Mouse (Mus musculus): Measurements from ENCODE around the gene Pick1. TPM values are rescaled to one million over a fixed set of nuclear protein-coding genes. Genes with fewer than 3 reads are reported as not detected.

The Pick1 gene
- total RNA-seq, 1 experiment = 61.0 TPM

DNA sequence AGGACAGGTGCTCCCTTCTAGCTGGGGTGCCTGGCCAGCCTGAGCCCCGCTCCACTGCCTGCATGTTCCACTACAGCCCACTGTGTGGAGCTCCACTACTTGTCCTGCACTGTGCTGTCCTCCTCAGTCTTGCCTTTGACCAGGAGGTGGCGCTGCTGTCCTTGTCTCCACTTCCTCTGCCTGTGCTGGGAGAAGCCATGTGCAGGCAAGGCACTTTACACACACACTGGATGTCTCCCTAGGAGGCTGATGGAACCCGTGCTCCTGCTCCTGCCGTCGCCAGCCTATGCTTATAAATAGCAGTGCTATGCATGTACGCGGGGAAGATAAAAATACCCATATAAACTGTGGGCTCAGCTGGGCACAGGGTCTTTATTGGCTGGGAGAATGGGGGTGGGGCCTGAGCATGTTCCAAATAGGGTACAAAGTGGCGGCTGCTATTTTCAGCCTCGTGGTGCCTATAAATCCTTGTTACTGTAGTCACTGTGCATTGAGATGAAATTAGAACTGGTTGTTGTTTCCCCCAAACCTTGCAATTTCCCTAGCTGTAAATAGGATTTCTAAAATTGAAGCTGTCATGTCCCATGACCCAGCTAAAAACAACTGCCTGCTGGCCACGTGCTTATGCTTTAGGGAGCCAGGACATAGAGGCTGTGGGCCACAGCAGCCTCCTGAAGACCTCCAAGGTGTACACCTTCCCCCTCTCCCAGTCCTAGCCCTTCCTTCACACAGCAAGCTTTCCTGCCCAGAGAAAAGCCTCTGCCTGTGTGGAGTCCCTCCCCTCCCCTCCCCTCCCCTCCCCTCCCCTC, 14.5 kb downstream of the Pick1 start:
- DNase-seq (ENCODE audit: low read depth, low spot score) = peak; percentile 97
- in situ Hi-C loops (cut with MboI; ENCODE audit: low sequenced_read_pairs in 2 of 2, unreplicated experiment in 2 of 2) = no loop called here
- H3K4me1 ChIP-seq (ENCODE audit: control insufficient read depth in 2 of 2, insufficient read depth in 2 of 2, low read length in 2 of 2, poor library complexity in 1 of 2) = peaks cover 2 to 3% of the 10 kb centered on the region in 2 experiments; a peak in 3 of 4 replicates
- H3K27ac ChIP-seq (ENCODE audit: insufficient read depth, low read depth, low read length, poor library complexity, severe bottlenecking) = peak overlapping the region; percentile 22; the same call in 1 of the 2 replicates
- H3K36me3 ChIP-seq (ENCODE audit: control insufficient read depth, insufficient read depth, low read length, poor library complexity, severe bottlenecking) = peaks cover 61% of the 10 kb centered on the region
- no peak overlapping the region for H3K4me3 ChIP-seq (ENCODE audit: insufficient read depth in 1 of 2, low read depth in 1 of 2, low read length in 2 of 2, poor library complexity in 1 of 2, severe bottlenecking in 1 of 2)
- peak overlapping the region; percentile 46; the same call in 1 of the 2 replicates for H3K9ac ChIP-seq (ENCODE audit: insufficient read depth, low read depth, low read length, poor library complexity, severe bottlenecking)
- H3K9me3 ChIP-seq (ENCODE audit: control insufficient read depth, insufficient read depth, low read depth, low read length) = no peaks in the 10 kb centered on the region
- 0 out of 2 replicates have a peak, but pooled peaks have one; percentile 21 for TF ChIP-seq MAFK (IDR thresholded peaks at IDR 0.05; ENCODE audit: insufficient read depth, low read depth, low read length)
- peak; percentile 50; the same call in 1 of the 2 replicates for TF ChIP-seq HCFC1 (IDR thresholded peaks at IDR 0.05; ENCODE audit: borderline replicate concordance, insufficient read depth, low read length)
- peak; percentile 93 for TF ChIP-seq ZC3H11A (IDR thresholded peaks at IDR 0.05; ENCODE audit: borderline replicate concordance, low read depth, low read length)
- TF ChIP-seq ZNF384 (IDR thresholded peaks at IDR 0.05; ENCODE audit: low read depth, low read length) = 0 out of 2 replicates have a peak, but pooled peaks have one; percentile 49
- no peak for TF ChIP-seq CHD2 (IDR thresholded peaks at IDR 0.05; ENCODE audit: low read depth, low read length)

DNA sequence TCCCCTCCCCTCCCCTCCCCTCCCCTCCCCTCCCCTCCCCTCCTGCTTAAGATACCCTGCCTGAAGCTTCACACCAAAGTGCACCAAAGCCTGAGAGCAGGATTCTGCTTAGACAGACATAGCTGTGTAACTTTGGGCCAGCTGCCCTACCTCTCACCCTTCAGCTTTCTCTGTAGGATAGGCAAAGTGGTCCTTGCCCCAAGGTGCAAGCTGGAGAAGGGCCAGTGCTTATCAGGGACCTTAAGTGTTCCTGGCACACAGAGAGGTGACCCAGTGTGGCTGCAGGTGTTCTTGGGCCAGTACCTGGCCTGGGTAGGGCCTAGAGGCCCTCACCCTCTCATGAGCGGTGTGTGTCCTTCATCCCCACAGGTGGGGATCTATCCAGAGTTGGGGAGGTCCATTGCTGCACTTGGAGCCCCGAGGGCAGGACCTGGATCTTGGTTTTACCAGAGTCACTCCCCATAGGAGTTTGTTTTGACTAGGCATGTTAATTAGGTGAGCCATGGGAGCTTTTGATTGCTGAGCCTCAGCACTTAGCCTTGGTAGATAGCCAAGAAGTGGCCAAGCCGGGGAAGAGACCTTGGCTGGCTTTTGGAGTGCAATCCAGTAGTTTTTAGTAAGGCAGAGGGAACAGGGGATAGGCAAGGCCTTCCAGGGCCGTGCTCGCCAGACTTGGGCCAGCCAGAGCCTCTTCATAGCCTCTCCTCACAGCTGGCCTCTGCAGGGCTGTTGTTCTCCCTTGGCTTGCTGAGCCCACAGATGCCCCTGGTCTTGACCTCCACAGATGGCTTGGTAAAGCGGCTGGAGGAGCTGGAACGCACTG, 15.3 kb downstream of the Pick1 start:
- H3K27ac ChIP-seq (ENCODE audit: insufficient read depth, low read depth, low read length, poor library complexity, severe bottlenecking) = no peak overlapping the region
- peaks cover 64% of the 10 kb centered on the region for H3K36me3 ChIP-seq (ENCODE audit: control insufficient read depth, insufficient read depth, low read length, poor library complexity, severe bottlenecking)
- no peak overlapping the region for H3K9ac ChIP-seq (ENCODE audit: insufficient read depth, low read depth, low read length, poor library complexity, severe bottlenecking)

DNA sequence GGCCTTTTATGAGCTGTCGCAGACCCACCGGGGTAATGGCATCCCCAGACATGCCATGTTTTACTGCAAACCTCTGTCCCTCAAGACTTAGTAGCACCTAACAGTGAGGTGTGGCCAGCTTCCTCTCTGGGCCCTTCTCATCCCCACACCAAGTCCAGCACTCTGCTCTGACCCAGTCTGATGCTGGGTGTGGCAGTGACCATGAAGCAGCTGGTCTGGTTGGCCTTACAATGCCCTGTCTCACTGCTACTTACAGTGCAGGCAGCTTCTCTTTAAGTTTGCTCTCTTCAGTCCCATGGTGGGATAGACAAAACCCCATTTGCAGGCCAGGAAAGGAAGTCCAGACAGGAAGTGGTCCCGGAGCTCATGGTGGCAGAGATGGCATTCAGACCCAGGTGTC, 16.3 kb downstream of the Pick1 start:
- Histone ChIP-seq H3K4me1 (ENCODE audit: control insufficient read depth in 2 of 2, insufficient read depth in 2 of 2, low read length in 2 of 2, poor library complexity in 1 of 2) (peaks cover 2 to 3% of the 10 kb centered on the region in 2 experiments; a peak in 3 of 4 replicates), H3K9ac (ENCODE audit: insufficient read depth, low read depth, low read length, poor library complexity, severe bottlenecking) (no peak overlapping the region), H3K9me3 (ENCODE audit: control insufficient read depth, insufficient read depth, low read depth, low read length) (no peaks in the 10 kb centered on the region), H3K4me3 (ENCODE audit: insufficient read depth in 1 of 2, low read depth in 1 of 2, low read length in 2 of 2, poor library complexity in 1 of 2, severe bottlenecking in 1 of 2) (no peak overlapping the region), H3K27ac (ENCODE audit: insufficient read depth, low read depth, low read length, poor library complexity, severe bottlenecking) (no peak overlapping the region), H3K36me3 (ENCODE audit: control insufficient read depth, insufficient read depth, low read length, poor library complexity, severe bottlenecking) (peaks cover 54% of the 10 kb centered on the region)
- in situ Hi-C loops (cut with MboI; ENCODE audit: low sequenced_read_pairs in 2 of 2, unreplicated experiment in 2 of 2) = no loop called here
- TF ChIP-seq HCFC1 (IDR thresholded peaks at IDR 0.05; ENCODE audit: borderline replicate concordance, insufficient read depth, low read length) = no peak
- TF ChIP-seq ZNF384 (IDR thresholded peaks at IDR 0.05; ENCODE audit: low read depth, low read length) = no peak
- TF ChIP-seq CHD2 (IDR thresholded peaks at IDR 0.05; ENCODE audit: low read depth, low read length) = no peak
- TF ChIP-seq MAFK (IDR thresholded peaks at IDR 0.05; ENCODE audit: insufficient read depth, low read depth, low read length) = no peak
- no peak for TF ChIP-seq ZC3H11A (IDR thresholded peaks at IDR 0.05; ENCODE audit: borderline replicate concordance, low read depth, low read length)
- DNase-seq (ENCODE audit: low read depth, low spot score) = no peak

More for the DNA sequence above, 15.3 kb downstream of the Pick1 start:
- TF ChIP-seq ZNF384 (IDR thresholded peaks at IDR 0.05; ENCODE audit: low read depth, low read length) (no peak), MAFK (IDR thresholded peaks at IDR 0.05; ENCODE audit: insufficient read depth, low read depth, low read length) (no peak), ZC3H11A (IDR thresholded peaks at IDR 0.05; ENCODE audit: borderline replicate concordance, low read depth, low read length) (no peak), CHD2 (IDR thresholded peaks at IDR 0.05; ENCODE audit: low read depth, low read length) (no peak), HCFC1 (IDR thresholded peaks at IDR 0.05; ENCODE audit: borderline replicate concordance, insufficient read depth, low read length) (no peak)
- Histone ChIP-seq H3K4me3 (ENCODE audit: insufficient read depth in 1 of 2, low read depth in 1 of 2, low read length in 2 of 2, poor library complexity in 1 of 2, severe bottlenecking in 1 of 2) (no peak overlapping the region), H3K9me3 (ENCODE audit: control insufficient read depth, insufficient read depth, low read depth, low read length) (no peaks in the 10 kb centered on the region), H3K4me1 (ENCODE audit: control insufficient read depth in 2 of 2, insufficient read depth in 2 of 2, low read length in 2 of 2, poor library complexity in 1 of 2) (peaks cover 2 to 3% of the 10 kb centered on the region in 2 experiments; a peak in 3 of 4 replicates)
- DNase-seq (ENCODE audit: low read depth, low spot score) = no peak
- in situ Hi-C loops (cut with MboI; ENCODE audit: low sequenced_read_pairs in 2 of 2, unreplicated experiment in 2 of 2) = no loop called here

DNA sequence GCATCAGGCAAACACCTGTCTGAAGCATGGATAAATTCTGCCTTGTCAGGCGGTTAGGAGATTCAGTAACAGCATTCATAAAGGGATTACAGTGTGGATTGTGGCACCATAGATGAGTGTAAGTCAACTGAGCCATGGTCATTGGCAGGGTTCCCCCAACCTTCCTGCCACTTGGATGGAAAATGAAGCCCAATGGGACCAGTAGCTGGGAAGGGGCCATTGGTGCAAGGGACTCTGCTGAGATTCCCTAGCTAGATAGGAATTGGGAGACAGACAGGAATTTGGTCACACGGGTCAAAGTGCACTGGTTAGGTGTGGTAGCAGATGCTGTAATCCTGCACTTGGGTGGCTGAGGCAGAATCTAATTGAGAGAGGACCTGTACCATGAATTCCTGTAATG, 21.3 kb downstream of the Pick1 start:
- TF ChIP-seq MAFK (IDR thresholded peaks at IDR 0.05; ENCODE audit: insufficient read depth, low read depth, low read length) (no peak), CHD2 (IDR thresholded peaks at IDR 0.05; ENCODE audit: low read depth, low read length) (no peak), HCFC1 (IDR thresholded peaks at IDR 0.05; ENCODE audit: borderline replicate concordance, insufficient read depth, low read length) (no peak), ZC3H11A (IDR thresholded peaks at IDR 0.05; ENCODE audit: borderline replicate concordance, low read depth, low read length) (no peak), ZNF384 (IDR thresholded peaks at IDR 0.05; ENCODE audit: low read depth, low read length) (no peak)
- in situ Hi-C loops (cut with MboI; ENCODE audit: low sequenced_read_pairs in 2 of 2, unreplicated experiment in 2 of 2) = no loop called here
- Histone ChIP-seq H3K36me3 (ENCODE audit: control insufficient read depth, insufficient read depth, low read length, poor library complexity, severe bottlenecking) (peaks cover 26% of the 10 kb centered on the region), H3K4me3 (ENCODE audit: insufficient read depth in 1 of 2, low read depth in 1 of 2, low read length in 2 of 2, poor library complexity in 1 of 2, severe bottlenecking in 1 of 2) (no peak overlapping the region), H3K9ac (ENCODE audit: insufficient read depth, low read depth, low read length, poor library complexity, severe bottlenecking) (no peak overlapping the region), H3K27ac (ENCODE audit: insufficient read depth, low read depth, low read length, poor library complexity, severe bottlenecking) (no peak overlapping the region), H3K4me1 (ENCODE audit: control insufficient read depth in 2 of 2, insufficient read depth in 2 of 2, low read length in 2 of 2, poor library complexity in 1 of 2) (peaks cover 0 to 8% of the 10 kb centered on the region in 2 experiments; a peak in 1 of 4 replicates), H3K9me3 (ENCODE audit: control insufficient read depth, insufficient read depth, low read depth, low read length) (no peaks in the 10 kb centered on the region)
- DNase-seq (ENCODE audit: low read depth, low spot score) = no peak

Data from ES-E14 (cell line).